Mouse (Mus musculus): Measurements from ENCODE around the gene 2310011J03Rik. TPM values are rescaled to one million over a fixed set of nuclear protein-coding genes. Genes with fewer than 3 reads are reported as not detected.

2310011J03Rik gene
- polyA plus RNA-seq, 1 experiment = 44.0 TPM

GRCm38 (mm10) chr10:80311560-80311959 is 8.8 kb downstream of the 2310011J03Rik start:
- Histone ChIP-seq H3K79me2 (ENCODE audit: control insufficient read depth, insufficient read depth) (no peaks in the 10 kb centered on the region), H3K27me3 (ENCODE audit: control insufficient read depth, insufficient read depth, insufficient read length) (peaks cover 54% of the 10 kb centered on the region), H3K4me2 (ENCODE audit: low read depth) (no peak overlapping the region), H3K4me3 (no peak overlapping the region), H3K36me3 (ENCODE audit: control insufficient read depth, insufficient read depth) (no peaks in the 10 kb centered on the region), H3ac (ENCODE audit: control insufficient read depth, insufficient read length) (no peak overlapping the region)
- no peak for TF ChIP-seq TCF3 (IDR thresholded peaks at IDR 0.05; ENCODE audit: insufficient read length, low read depth)
- no peak for TF ChIP-seq POLR2AphosphoS2 (IDR thresholded peaks at IDR 0.05; ENCODE audit: insufficient read length, low read depth)
- TF ChIP-seq TCF12 (IDR thresholded peaks at IDR 0.05; ENCODE audit: insufficient read depth, poor library complexity, severe bottlenecking) = no peak
- TF ChIP-seq MYOG (IDR thresholded peaks at IDR 0.05; ENCODE audit: control insufficient read depth in 1 of 3, insufficient read depth in 1 of 3, insufficient read length in 2 of 3, low read depth in 2 of 3) = no peak
- no peak for TF ChIP-seq MYOD1 (IDR thresholded peaks at IDR 0.05; ENCODE audit: control insufficient read depth in 1 of 3, insufficient read length in 2 of 3, low read depth in 2 of 3)
- no peak for TF ChIP-seq REST (IDR thresholded peaks at IDR 0.05; ENCODE audit: insufficient read depth, insufficient read length)
- no peak for TF ChIP-seq CEBPB (IDR thresholded peaks at IDR 0.05; ENCODE audit: insufficient read depth, poor library complexity, severe bottlenecking)
- TF ChIP-seq USF1 (IDR thresholded peaks at IDR 0.05; ENCODE audit: low read depth) = no peak
- no peak for TF ChIP-seq SRF (IDR thresholded peaks at IDR 0.05; ENCODE audit: control insufficient read depth, insufficient read length, low read depth)
- TF ChIP-seq E2F4 (IDR thresholded peaks at IDR 0.05; ENCODE audit: insufficient read depth) = no peak
- no peak for TF ChIP-seq POLR2A (IDR thresholded peaks at IDR 0.05; ENCODE audit: insufficient read length, low read depth)
- TF ChIP-seq MAX (IDR thresholded peaks at IDR 0.05; ENCODE audit: low read depth) = no peak

DNA sequence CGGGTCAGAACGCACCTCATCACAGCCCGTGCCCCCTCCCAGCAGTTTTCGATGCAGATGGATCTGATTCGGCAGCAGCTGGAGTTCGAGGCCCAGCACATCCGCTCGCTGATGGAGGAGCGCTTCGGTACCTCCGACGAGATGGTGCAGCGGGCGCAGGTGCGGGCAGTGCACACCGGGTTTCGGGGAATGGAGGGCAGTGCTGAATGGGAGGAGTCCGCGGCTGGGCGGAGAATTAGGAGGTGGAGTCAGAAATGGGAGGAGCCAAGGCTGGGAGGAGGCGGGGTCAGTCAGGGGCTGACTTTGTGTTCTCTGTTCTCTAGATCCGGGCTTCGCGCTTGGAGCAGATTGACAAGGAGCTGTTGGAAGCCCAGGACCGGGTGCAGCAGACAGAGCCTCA is 15.5 kb downstream of the 2310011J03Rik start:
- H3K79me2 ChIP-seq (ENCODE audit: control insufficient read depth, insufficient read depth) = no peaks in the 10 kb centered on the region
- no peak overlapping the region for H3ac ChIP-seq (ENCODE audit: control insufficient read depth, insufficient read length)
- H3K4me3 ChIP-seq = no peak overlapping the region
- peaks cover 61% of the 10 kb centered on the region for H3K27me3 ChIP-seq (ENCODE audit: control insufficient read depth, insufficient read depth, insufficient read length)
- no peak overlapping the region for H3K4me2 ChIP-seq (ENCODE audit: low read depth)
- H3K36me3 ChIP-seq (ENCODE audit: control insufficient read depth, insufficient read depth) = no peaks in the 10 kb centered on the region
- TF ChIP-seq REST (IDR thresholded peaks at IDR 0.05; ENCODE audit: insufficient read depth, insufficient read length) (no peak), MYOD1 (IDR thresholded peaks at IDR 0.05; ENCODE audit: control insufficient read depth in 1 of 3, insufficient read length in 2 of 3, low read depth in 2 of 3) (no peak), TCF12 (IDR thresholded peaks at IDR 0.05; ENCODE audit: insufficient read depth, poor library complexity, severe bottlenecking) (no peak), MAX (IDR thresholded peaks at IDR 0.05; ENCODE audit: low read depth) (no peak), TCF3 (IDR thresholded peaks at IDR 0.05; ENCODE audit: insufficient read length, low read depth) (no peak), MYOG (IDR thresholded peaks at IDR 0.05; ENCODE audit: control insufficient read depth in 1 of 3, insufficient read depth in 1 of 3, insufficient read length in 2 of 3, low read depth in 2 of 3) (no peak), SRF (IDR thresholded peaks at IDR 0.05; ENCODE audit: control insufficient read depth, insufficient read length, low read depth) (no peak), POLR2A (IDR thresholded peaks at IDR 0.05; ENCODE audit: insufficient read length, low read depth) (no peak), CEBPB (IDR thresholded peaks at IDR 0.05; ENCODE audit: insufficient read depth, poor library complexity, severe bottlenecking) (no peak), POLR2AphosphoS2 (IDR thresholded peaks at IDR 0.05; ENCODE audit: insufficient read length, low read depth) (no peak), E2F4 (IDR thresholded peaks at IDR 0.05; ENCODE audit: insufficient read depth) (no peak), USF1 (IDR thresholded peaks at IDR 0.05; ENCODE audit: low read depth) (no peak)

GRCm38 (mm10) chr10:80304458-80304857 is 15.9 kb downstream of the 2310011J03Rik start:
- Histone ChIP-seq H3K4me3 (no peak overlapping the region), H3K79me2 (ENCODE audit: control insufficient read depth, insufficient read depth) (no peaks in the 10 kb centered on the region), H3ac (ENCODE audit: control insufficient read depth, insufficient read length) (no peak overlapping the region), H3K27me3 (ENCODE audit: control insufficient read depth, insufficient read depth, insufficient read length) (peaks cover 64% of the 10 kb centered on the region), H3K4me2 (ENCODE audit: low read depth) (no peak overlapping the region), H3K36me3 (ENCODE audit: control insufficient read depth, insufficient read depth) (no peaks in the 10 kb centered on the region)
- TF ChIP-seq SRF (IDR thresholded peaks at IDR 0.05; ENCODE audit: control insufficient read depth, insufficient read length, low read depth) (no peak), TCF3 (IDR thresholded peaks at IDR 0.05; ENCODE audit: insufficient read length, low read depth) (no peak), TCF12 (IDR thresholded peaks at IDR 0.05; ENCODE audit: insufficient read depth, poor library complexity, severe bottlenecking) (no peak), E2F4 (IDR thresholded peaks at IDR 0.05; ENCODE audit: insufficient read depth) (no peak), POLR2AphosphoS2 (IDR thresholded peaks at IDR 0.05; ENCODE audit: insufficient read length, low read depth) (no peak), POLR2A (IDR thresholded peaks at IDR 0.05; ENCODE audit: insufficient read length, low read depth) (no peak), REST (IDR thresholded peaks at IDR 0.05; ENCODE audit: insufficient read depth, insufficient read length) (no peak), MYOG (IDR thresholded peaks at IDR 0.05; ENCODE audit: control insufficient read depth in 1 of 3, insufficient read depth in 1 of 3, insufficient read length in 2 of 3, low read depth in 2 of 3) (no peak), MYOD1 (IDR thresholded peaks at IDR 0.05; ENCODE audit: control insufficient read depth in 1 of 3, insufficient read length in 2 of 3, low read depth in 2 of 3) (no peak)

GRCm38 (mm10) chr10:80302471-80302881 is 17.9 kb downstream of the 2310011J03Rik start:
- Histone ChIP-seq H3K4me2 (ENCODE audit: low read depth) (peak overlapping the region; percentile 61), H3K36me3 (ENCODE audit: control insufficient read depth, insufficient read depth) (no peaks in the 10 kb centered on the region), H3ac (ENCODE audit: control insufficient read depth, insufficient read length) (no peak overlapping the region), H3K4me3 (no peak overlapping the region), H3K79me2 (ENCODE audit: control insufficient read depth, insufficient read depth) (no peaks in the 10 kb centered on the region), H3K27me3 (ENCODE audit: control insufficient read depth, insufficient read depth, insufficient read length) (peaks cover 56% of the 10 kb centered on the region)
- TF ChIP-seq REST (IDR thresholded peaks at IDR 0.05; ENCODE audit: insufficient read depth, insufficient read length) = no peak
- no peak for TF ChIP-seq MYOD1 (IDR thresholded peaks at IDR 0.05; ENCODE audit: control insufficient read depth in 1 of 3, insufficient read length in 2 of 3, low read depth in 2 of 3)
- TF ChIP-seq TCF12 (IDR thresholded peaks at IDR 0.05; ENCODE audit: insufficient read depth, poor library complexity, severe bottlenecking) = no peak
- no peak for TF ChIP-seq USF1 (IDR thresholded peaks at IDR 0.05; ENCODE audit: low read depth)
- TF ChIP-seq POLR2AphosphoS2 (IDR thresholded peaks at IDR 0.05; ENCODE audit: insufficient read length, low read depth) = no peak
- TF ChIP-seq E2F4 (IDR thresholded peaks at IDR 0.05; ENCODE audit: insufficient read depth) = no peak
- TF ChIP-seq MYOG (IDR thresholded peaks at IDR 0.05; ENCODE audit: control insufficient read depth in 1 of 3, insufficient read depth in 1 of 3, insufficient read length in 2 of 3, low read depth in 2 of 3) = no peak
- no peak for TF ChIP-seq SRF (IDR thresholded peaks at IDR 0.05; ENCODE audit: control insufficient read depth, insufficient read length, low read depth)
- TF ChIP-seq CEBPB (IDR thresholded peaks at IDR 0.05; ENCODE audit: insufficient read depth, poor library complexity, severe bottlenecking) = no peak
- no peak for TF ChIP-seq TCF3 (IDR thresholded peaks at IDR 0.05; ENCODE audit: insufficient read length, low read depth)
- TF ChIP-seq POLR2A (IDR thresholded peaks at IDR 0.05; ENCODE audit: insufficient read length, low read depth) = no peak
- TF ChIP-seq MAX (IDR thresholded peaks at IDR 0.05; ENCODE audit: low read depth) = no peak
